Mouse (Mus musculus) ES-E14 (cell line): ENCODE data around the gene Slc29a3. TPM values are rescaled to one million over a fixed set of nuclear protein-coding genes. Genes with fewer than 3 reads are reported as not detected.

Source experiments
- DNase-seq: peaks from one replicate; pipeline ENCODE4 v3.0.0-alpha.2; 2013; ENCODE audit warnings: low read depth, low spot score
- H3K27ac ChIP-seq: 2 replicates; pipeline ENCODE4 v1.5.1; 2012; ENCODE audit warnings: low read depth, mild to moderate bottlenecking, low read length, moderate library complexity, mixed read lengths; ENCODE audit not compliant: poor library complexity, insufficient read depth, severe bottlenecking
- H3K36me3 ChIP-seq: 2 replicates; pipeline ENCODE4 v1.6.1; 2012; ENCODE audit warnings: mild to moderate bottlenecking, low read length, moderate library complexity, mixed read lengths; ENCODE audit not compliant: control insufficient read depth, poor library complexity, insufficient read depth, severe bottlenecking
- H3K4me1 ChIP-seq, 2 experiments: fragments of 150-350 bp in 1 of 2; sonication (generic) in 1 of 2; 2 replicates each; pipeline ENCODE4 v1.6.1; 2012; ENCODE audit warnings: low read length in 2 of 2, mild to moderate bottlenecking in 1 of 2, mixed read lengths in 1 of 2; ENCODE audit not compliant: control insufficient read depth in 2 of 2, insufficient read depth in 2 of 2, poor library complexity in 1 of 2
- H3K4me3 ChIP-seq, 2 experiments: fragments of 150-350 bp in 1 of 2; sonication (generic) in 1 of 2; 2 replicates each; pipeline ENCODE4 v1.5.1; 2012; ENCODE audit warnings: low read length in 2 of 2, low read depth in 1 of 2, mild to moderate bottlenecking in 1 of 2, mixed read lengths in 1 of 2; ENCODE audit not compliant: insufficient read depth in 1 of 2, poor library complexity in 1 of 2, severe bottlenecking in 1 of 2
- H3K9ac ChIP-seq: 2 replicates; pipeline ENCODE4 v1.6.1; 2012; ENCODE audit warnings: low read depth, mild to moderate bottlenecking, low read length, mixed read lengths; ENCODE audit not compliant: poor library complexity, insufficient read depth, severe bottlenecking
- H3K9me3 ChIP-seq: fragments of 150-350 bp; sonication (generic); 2 replicates; pipeline ENCODE4 v1.6.1; 2012; ENCODE audit warnings: low read depth, mild to moderate bottlenecking, low read length; ENCODE audit not compliant: control insufficient read depth, insufficient read depth
- CHD2 ChIP-seq: IDR thresholded peaks from 2 replicates; pipeline ENCODE4 v1.6.1; 2014; ENCODE audit warnings: mild to moderate bottlenecking, low read depth, low read length, inconsistent platforms
- HCFC1 ChIP-seq: IDR thresholded peaks from 2 replicates; pipeline ENCODE4 v1.6.1; 2012; ENCODE audit warnings: low read length, inconsistent platforms, borderline replicate concordance; ENCODE audit not compliant: insufficient read depth
- MAFK ChIP-seq: IDR thresholded peaks from 2 replicates; pipeline ENCODE4 v1.6.1; 2014; ENCODE audit warnings: mild to moderate bottlenecking, low read depth, low read length, inconsistent platforms; ENCODE audit not compliant: insufficient read depth
- ZC3H11A ChIP-seq: IDR thresholded peaks from 2 replicates; pipeline ENCODE4 v1.6.1; 2012; ENCODE audit warnings: low read depth, mild to moderate bottlenecking, inconsistent platforms, low read length, borderline replicate concordance
- ZNF384 ChIP-seq: IDR thresholded peaks from 2 replicates; pipeline ENCODE4 v1.6.1; 2012; ENCODE audit warnings: low read depth, low read length, inconsistent platforms
- in situ Hi-C, 2 experiments: fragments of 600-800 bp; cut with MboI; formaldehyde crosslinking; loops; one replicate each; pipeline ENCODE4 v1.15.1; 2025; ENCODE audit warnings: low sequenced_read_pairs in 2 of 2, inconsistent platforms in 1 of 2; ENCODE audit not compliant: unreplicated experiment in 2 of 2
- total RNA-seq: library from RNA; depleted of rRNA; stranded (reverse); fragments of 300-350 nt; gene quantifications from 2 replicates; pipeline ENCODE4 v1.2.3, GENCODE M21; 2012

Gene Slc29a3
- total RNA-seq, 1 experiment: 11.9 TPM

- Histone ChIP-seq H3K9ac (no peak overlapping the region), H3K4me1 (peaks cover 7 to 53% of the 10 kb centered on the region in 2 experiments; a peak in 3 of 4 replicates), H3K9me3 (no peaks in the 10 kb centered on the region), H3K36me3 (no peaks in the 10 kb centered on the region), H3K27ac (0 out of 2 replicates have a peak overlapping the region, but pooled peaks have one; percentile 4), H3K4me3 (no peak overlapping the region)
- DNase-seq: no peak
- no peak for TF ChIP-seq CHD2
- TF ChIP-seq MAFK: no peak
- no peak for TF ChIP-seq HCFC1
- no peak for TF ChIP-seq ZC3H11A
- no peak for TF ChIP-seq ZNF384
- in situ Hi-C loops: no loop called here
These were observed 28.1 kb downstream of the Slc29a3 start for GRCm38 (mm10) chr10:60724496-60724895.

DNA sequence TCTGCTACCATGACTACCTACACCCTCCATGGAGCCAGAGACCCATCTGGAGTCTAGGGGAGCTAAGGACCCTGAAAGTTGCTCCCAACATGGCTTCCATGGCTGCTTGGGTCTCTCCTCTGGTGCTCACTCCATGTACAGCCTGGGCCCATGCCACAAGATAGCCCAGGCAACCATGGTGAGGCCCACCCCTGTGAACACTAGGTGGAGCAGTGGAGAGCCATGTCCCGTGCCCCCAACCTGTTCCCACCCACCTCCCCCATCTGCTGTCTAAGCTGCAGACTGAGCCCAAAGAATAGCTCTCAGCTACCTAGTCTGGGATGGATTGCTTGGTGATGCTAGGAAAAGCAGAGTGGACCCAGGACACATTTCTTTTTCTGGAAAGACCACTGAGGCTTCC, 29.2 kb downstream of the Slc29a3 start:
- H3K4me1 ChIP-seq: peaks cover 5 to 49% of the 10 kb centered on the region in 2 experiments; a peak in 3 of 4 replicates
- no peak overlapping the region for H3K4me3 ChIP-seq
- H3K27ac ChIP-seq: no peak overlapping the region
- DNase-seq: no peak
- TF ChIP-seq ZNF384 (no peak), CHD2 (no peak), MAFK (no peak), ZC3H11A (no peak), HCFC1 (no peak)
- H3K9me3 ChIP-seq: no peaks in the 10 kb centered on the region
- in situ Hi-C loops: no loop called here
- H3K9ac ChIP-seq: no peak overlapping the region
- H3K36me3 ChIP-seq: no peaks in the 10 kb centered on the region

DNA sequence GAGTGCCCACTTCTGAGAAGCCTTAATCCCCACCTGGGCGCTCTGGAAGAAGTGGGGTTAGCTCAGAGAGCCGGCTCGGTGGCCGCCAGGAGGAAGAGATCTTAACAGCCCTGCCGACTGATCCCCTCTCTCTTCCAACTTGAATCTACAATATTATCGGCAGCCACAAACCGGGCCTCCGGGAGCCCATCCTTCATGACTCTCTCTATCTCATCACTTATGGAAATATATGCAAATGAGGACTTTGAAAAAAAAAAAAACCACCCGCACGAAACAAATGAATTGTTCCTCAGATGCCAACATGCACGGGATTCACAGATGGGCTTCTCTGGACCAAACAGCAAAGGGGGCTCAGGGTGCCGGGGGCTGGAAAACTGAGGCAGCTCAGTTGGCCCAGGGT, 31.0 kb downstream of the Slc29a3 start:
- H3K27ac ChIP-seq: no peak overlapping the region
- H3K4me1 ChIP-seq: peaks cover 5 to 35% of the 10 kb centered on the region in 2 experiments; a peak in 3 of 4 replicates
- no peak overlapping the region for H3K4me3 ChIP-seq
- H3K9me3 ChIP-seq: no peaks in the 10 kb centered on the region
- no peak for TF ChIP-seq CHD2
- TF ChIP-seq ZNF384: peak; percentile 79; the same call in 1 of the 2 replicates
- no peak for TF ChIP-seq MAFK
- TF ChIP-seq ZC3H11A: no peak
- TF ChIP-seq HCFC1: no peak
- H3K9ac ChIP-seq: no peak overlapping the region
- H3K36me3 ChIP-seq: peaks cover under 1% of the 10 kb centered on the region; the same call in 1 of the 2 replicates
- in situ Hi-C loops: no loop called here
- DNase-seq: no peak

DNA sequence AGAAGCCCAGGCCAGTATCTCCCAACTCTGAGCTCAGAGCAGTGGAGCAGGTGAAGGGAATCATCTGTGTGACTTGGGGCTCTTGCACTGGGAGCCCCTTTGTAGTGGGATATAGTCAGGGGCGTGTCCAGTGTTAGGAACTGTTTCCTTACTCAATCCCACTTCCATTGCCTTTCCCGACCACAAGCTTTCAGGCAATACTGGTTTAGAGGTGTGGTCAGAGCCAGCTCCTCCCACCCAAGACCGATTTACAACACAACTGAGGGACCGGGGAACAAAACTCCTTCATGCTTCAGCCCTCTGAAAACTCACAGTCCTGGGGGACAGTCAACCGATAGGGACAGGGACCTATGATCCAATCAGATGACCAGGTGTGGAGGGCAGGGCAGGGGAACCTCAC, 32.1 kb downstream of the Slc29a3 start:
- Histone ChIP-seq H3K4me3 (no peak overlapping the region), H3K36me3 (peaks cover 12% of the 10 kb centered on the region; the same call in 1 of the 2 replicates), H3K9ac (0 out of 2 replicates have a peak overlapping the region, but pooled peaks have one; percentile 21), H3K4me1 (peaks cover 5 to 27% of the 10 kb centered on the region in 2 experiments; a peak in 3 of 4 replicates), H3K9me3 (no peaks in the 10 kb centered on the region), H3K27ac (no peak overlapping the region)
- TF ChIP-seq ZC3H11A (no peak), ZNF384 (no peak), CHD2 (no peak), MAFK (no peak), HCFC1 (no peak)
- DNase-seq: no peak
- in situ Hi-C loops: no loop called here

DNA sequence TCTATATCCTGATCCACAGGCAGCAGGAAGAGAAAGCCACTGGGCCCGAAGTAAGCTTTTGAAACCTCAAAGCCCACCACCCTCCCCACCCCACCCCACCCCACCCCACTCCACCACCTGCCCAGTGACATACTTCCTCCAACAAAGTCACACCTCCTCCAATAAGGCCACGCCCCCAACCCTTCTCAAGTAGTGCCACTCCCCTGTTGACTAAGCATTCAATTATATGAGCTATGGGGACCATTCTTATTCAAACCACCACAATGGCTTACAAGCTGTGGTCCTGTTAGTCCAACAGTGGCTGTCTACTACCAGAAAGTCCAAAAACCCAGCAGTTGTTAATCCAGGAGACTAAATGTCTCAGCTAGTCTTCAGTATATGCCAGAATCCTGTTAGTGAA, 34.1 kb downstream of the Slc29a3 start:
- DNase-seq: no peak
- H3K4me1 ChIP-seq: peaks cover 1 to 10% of the 10 kb centered on the region in 2 experiments; a peak in 3 of 4 replicates
- H3K27ac ChIP-seq: no peak overlapping the region
- H3K4me3 ChIP-seq: no peak overlapping the region
- no peak overlapping the region for H3K9ac ChIP-seq
- H3K9me3 ChIP-seq: peaks cover 4% of the 10 kb centered on the region; the same call in 1 of the 2 replicates
- H3K36me3 ChIP-seq: peaks cover 16% of the 10 kb centered on the region; the same call in 1 of the 2 replicates
- in situ Hi-C loops: no loop called here
- TF ChIP-seq MAFK: no peak
